Mouse (Mus musculus) telencephalon, adult 2 months (tissue): ENCODE results near the gene Sh3bgrl2.

Experiments used
- DNase-seq: peaks from one replicate; pipeline ENCODE4 v3.0.0-alpha.2; 2011; ENCODE audit warnings: low read depth, low spot score

Sh3bgrl2 gene

DNA sequence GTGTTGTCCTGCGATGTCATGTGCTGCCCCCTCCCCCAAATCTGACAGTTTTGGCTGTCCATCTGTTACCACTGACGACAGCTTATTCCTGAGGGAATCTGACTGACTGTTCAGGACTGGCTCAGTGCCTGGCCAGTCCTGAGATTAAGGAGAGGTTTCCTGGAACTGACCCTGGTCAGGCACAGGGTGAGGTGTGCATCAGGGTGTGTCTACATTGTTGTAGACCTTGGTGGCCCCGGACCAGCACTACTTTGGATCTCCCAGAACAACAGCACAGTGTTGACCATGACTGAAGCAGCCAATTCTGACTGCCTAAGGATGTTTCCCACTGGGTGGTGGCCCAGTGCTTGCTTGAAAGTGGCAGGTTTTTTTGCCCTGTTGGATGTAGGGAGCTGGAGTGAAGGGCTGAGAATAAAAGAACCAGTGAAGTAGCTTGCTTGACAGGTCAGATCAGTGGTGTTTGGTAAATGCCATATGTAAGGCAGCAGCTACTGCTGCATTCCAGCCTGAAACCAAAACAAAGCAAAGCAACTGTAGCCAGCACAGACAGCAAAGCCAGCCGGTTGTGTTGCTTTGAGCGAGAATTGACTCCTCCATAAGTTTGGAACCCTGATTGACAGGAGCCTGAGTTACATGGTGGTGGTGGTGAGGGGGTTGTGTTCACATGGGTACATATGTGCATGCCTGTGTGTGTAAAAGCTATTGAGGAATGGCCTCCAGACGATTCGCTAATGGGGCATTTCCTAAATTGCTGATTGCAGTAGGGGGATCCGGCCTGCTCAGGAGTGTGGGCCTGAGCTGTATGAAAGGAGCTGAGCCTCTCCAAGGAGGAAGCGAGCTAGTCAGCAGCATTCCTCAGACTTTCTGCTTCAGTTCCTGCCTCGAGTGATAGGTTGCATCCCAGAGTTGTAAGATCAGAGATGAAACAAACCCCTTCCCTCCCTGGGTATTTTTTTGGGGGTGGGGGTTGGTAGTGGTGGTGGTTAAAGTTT, 8.9 kb downstream of the Sh3bgrl2 start:
- DNase-seq = no peak

DNA sequence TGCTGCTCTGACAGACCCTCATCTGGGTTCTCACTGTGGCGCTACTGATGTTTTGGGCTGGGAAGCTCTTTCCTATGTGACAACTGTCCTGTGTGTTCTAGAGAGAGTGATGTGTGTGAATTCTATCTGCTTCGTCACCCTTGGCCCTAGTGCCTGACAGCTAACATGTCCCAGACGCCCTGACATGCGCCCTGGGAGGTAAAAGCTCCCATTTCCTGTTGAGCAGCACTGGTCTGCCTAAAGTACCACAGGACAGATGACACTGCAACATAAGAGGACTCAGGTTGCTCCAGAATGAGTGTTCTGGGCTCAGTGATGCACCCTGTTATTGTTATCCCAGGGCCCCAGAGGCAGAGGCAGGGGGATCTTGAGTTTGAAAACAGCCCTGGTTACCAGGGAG, 12.5 kb downstream of the Sh3bgrl2 start:
- no peak for DNase-seq

- no peak for DNase-seq
Measured at GRCm38 (mm10) chr9:83562889-83563288, 14.8 kb downstream of the Sh3bgrl2 start.

GRCm38 (mm10) chr9:83563808-83564549, 15.9 kb downstream of the Sh3bgrl2 start:
- no peak for DNase-seq

DNA sequence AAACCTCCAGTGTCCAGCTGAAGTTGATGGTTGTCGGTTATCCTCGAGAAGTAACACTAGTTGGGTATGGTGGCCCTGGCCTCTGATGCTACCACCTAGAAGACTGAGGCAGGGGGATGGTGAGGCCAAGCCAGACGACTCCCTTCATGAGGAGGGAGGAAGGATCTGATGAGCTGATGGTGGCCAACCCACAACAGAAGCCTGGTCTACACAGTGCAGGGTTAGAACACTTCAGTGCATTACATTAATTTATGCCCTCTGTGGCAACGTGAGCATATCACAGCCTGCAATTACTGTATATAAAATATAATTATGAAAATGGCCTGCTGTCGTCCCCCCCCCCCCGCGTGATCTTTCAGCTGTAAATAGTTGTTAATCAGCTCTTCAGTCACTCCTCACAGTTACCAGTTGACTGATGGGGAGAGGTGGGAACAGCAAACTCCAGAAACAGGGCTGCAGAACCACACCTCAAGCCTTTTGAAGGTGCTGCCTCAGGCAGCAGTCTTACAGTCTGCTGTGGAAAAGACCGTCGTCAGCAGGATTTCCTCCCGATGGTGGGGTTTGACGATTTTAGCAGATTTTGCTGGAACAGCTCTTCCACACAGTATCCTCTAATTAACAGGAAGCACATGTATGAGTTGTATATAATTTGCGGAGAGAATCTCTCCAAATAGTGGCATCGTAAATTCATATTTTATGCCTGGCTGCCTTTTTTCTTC, 17.0 kb downstream of the Sh3bgrl2 start:
- no peak for DNase-seq

- DNase-seq = no peak
Measured at GRCm38 (mm10) chr9:83566141-83566540, 18.0 kb downstream of the Sh3bgrl2 start.

- DNase-seq = no peak
Measured at GRCm38 (mm10) chr9:83568125-83568524, 20.0 kb downstream of the Sh3bgrl2 start.

DNA sequence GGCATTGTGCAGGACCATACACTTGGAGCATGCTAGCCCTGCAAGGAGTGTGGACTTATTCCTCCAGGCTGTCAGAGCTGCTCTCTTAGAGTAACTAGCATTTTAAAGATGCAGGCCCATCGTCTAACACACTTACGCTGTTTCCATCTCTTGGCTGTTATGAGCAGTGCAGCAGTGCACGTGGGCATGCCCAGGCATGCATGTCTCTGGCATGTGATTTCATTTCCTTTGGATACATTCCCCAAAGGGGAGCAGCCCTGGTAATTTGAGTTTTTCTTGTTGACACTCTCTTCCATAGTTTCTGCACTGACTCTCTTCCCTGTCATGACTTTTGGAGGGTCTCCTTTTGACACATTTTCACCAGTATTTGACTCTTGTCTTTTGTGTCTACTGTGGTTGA, 20.8 kb downstream of the Sh3bgrl2 start:
- no peak for DNase-seq

- DNase-seq = no peak
Measured at GRCm38 (mm10) chr9:83569898-83570297, 21.8 kb downstream of the Sh3bgrl2 start.

DNA sequence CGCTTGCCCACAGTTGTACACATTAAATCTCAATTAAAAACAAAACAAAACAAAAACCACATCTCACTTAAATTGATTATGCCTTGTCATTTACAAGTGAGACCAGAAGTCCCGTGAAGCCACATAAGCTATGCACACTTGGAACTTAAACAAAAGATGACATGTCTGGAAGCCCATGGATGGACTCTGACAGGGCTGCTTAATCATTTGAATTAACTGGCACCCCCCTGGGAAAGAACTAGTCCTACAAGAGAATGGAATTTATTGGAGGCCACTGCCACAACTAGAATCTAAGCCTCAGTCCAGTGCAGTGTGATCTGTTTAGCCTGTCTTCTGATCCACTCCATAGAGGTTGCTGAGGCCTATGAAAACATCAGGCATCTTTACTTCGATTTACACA, 23.2 kb downstream of the Sh3bgrl2 start:
- no peak for DNase-seq

DNA sequence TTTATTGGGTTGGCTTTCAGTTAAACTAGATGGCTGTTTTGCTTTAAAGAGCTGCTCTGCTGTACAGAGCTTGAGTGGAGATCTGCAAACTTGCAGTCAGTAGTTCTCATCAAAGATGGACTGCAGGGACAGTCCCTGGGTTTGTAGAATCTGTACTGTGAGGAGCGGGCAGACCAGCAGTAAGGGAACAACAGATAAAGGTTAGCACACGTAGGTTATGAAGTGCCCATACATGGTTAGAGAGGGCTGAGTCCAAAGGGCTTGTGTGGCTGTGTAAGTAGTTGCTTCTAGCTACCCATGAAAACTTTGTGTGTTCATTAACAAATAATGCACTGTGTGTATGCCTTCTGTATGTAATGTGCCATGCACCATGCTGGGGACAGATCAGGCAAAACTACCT, 24.2 kb downstream of the Sh3bgrl2 start:
- no peak for DNase-seq

GRCm38 (mm10) chr9:83572870-83573269, 24.7 kb downstream of the Sh3bgrl2 start:
- no peak for DNase-seq

GRCm38 (mm10) chr9:83573588-83573987, 25.5 kb downstream of the Sh3bgrl2 start:
- no peak for DNase-seq

DNA sequence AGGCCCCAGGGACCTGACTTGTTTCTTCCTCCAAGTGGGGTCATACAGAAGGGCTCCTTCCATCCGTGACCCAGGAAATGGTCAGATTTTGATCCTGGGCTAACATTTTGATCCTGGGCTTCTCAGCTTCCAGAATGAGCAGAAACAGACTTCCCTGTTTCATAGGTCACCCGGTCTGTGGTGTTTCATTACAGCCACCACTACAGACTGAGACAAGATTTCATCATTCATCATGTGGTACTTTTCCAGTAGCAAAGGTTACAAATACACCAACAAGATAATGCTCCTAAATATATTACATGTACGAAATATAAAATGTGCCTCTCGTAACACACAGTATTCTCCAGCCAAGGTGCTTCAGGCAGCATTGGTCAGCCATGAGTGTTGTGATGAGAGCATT, 27.3 kb downstream of the Sh3bgrl2 start:
- no peak for DNase-seq

DNA sequence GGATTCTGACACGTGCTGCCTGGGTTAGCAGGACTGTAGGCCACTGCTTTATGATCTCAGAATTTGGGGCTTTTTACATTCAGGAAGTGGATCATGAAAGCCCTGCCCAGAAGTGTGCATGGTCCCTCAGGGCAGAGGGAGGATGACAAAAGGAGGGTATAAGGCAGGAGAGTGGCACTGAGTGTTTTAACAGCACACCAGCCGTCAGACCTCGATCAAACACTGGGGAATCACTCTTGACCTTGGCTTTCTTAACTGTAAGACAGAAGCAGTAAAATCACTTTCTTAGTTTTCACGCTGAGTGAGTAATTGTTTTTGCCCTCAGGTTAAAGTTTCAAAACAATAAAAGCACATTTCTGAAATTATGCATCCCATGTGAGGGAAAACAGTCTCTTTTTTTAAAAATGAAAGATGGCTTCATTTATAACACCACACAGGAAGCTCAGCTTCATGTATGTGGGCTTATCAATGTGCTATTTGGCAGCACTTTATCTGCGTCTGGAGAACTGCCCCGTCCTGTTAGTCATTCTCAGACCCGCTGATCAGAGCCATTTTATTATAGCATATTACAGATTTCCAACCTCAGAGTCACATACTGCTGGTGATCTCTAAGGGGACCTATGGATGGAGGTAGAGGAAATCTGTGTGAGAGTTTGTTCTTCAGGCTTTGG, 28.0 kb downstream of the Sh3bgrl2 start:
- no peak for DNase-seq

DNA sequence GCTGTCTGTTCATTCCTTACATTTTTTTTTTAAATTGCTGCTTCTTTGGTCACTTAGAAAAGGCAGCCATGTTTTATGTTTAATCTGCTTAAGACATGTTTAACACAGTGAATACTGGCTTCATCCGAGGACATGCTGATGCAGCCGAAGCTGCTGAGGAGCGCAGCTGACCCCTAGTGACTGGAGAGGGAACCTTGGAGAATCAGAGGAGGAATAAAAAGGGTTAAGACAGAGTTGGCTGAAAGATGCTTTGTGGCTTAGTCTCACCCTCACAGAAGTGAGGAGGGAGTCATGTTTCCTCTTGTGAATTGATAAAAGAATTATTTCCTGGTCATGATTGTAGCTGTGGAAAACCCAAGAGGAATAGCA, 28.5 kb downstream of the Sh3bgrl2 start:
- no peak for DNase-seq

GRCm38 (mm10) chr9:83577260-83577659, 29.1 kb downstream of the Sh3bgrl2 start:
- DNase-seq = no peak

DNA sequence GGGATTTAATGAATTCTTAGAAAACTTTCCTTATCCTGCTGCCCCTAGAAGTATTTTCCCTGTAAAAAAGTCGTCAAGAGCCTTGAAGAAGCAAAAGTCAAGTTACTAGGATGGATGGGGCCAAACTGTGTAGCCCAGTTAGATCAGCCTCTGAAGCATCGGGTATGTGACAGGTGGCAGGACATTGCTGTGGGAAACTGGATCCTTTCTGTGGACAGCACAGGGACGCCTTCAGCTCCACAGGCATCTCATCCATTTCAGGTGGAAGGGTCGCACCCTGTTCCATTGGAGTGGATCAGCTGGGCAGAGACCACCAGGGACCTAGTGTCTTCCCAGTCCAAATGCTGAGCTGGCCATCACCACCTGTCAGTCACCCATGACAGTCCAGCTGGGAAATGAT, 30.9 kb downstream of the Sh3bgrl2 start:
- no peak for DNase-seq

GRCm38 (mm10) chr9:83582748-83583147, 34.6 kb downstream of the Sh3bgrl2 start:
- DNase-seq = no peak

DNA sequence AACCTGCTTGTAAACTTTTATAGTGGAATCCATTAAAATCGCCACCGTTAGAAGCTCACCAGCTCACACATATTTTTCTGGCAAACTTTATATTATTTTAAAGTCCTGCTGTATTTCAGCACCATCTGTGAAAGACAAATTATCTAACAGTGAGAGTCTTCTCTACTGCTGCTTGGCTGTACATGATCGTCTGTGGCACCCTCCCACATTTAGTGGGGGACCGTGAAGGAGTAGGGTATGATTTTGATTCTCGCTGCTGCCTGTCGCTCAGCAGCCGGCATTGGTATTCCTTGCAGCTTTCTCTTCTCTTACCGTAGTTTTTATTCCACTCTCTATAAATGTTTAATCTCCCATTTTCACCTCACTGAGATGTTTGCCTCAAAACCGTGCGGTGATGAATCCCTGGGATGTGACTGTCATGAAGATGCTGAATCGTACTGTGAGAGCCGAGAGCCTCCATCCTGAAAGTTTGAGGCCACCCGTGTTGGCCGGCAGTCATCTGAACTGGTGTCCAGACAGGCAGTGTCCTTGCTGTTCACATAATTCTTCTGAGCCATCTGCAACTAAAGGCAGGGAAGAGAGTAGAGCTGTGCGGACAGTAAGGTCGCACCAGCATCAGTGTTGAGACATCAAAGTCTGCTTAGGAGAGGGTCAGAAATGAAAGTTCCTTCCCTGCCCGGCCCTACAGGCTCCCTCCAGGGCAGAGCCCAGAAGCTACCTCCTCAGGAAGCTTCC, 38.4 kb downstream of the Sh3bgrl2 start:
- peak; percentile 73 for DNase-seq

GRCm38 (mm10) chr9:83587116-83587515, 39.0 kb downstream of the Sh3bgrl2 start:
- DNase-seq = no peak
